Mouse (Mus musculus) megakaryocyte, embryonic 14.5 days (primary cell): Measurements from ENCODE around the gene Vstm4.

Experiments used
- FLI1 ChIP-seq: IDR thresholded peaks from 2 replicates; pipeline ENCODE4 v1.6.1; 2012; ENCODE audit warnings: low read length, inconsistent platforms, mixed read lengths
- GATA1 ChIP-seq: IDR thresholded peaks from 3 replicates; pipeline ENCODE4 v1.6.1; 2012; ENCODE audit warnings: mixed read lengths, low read length, inconsistent platforms, borderline replicate concordance

- no peak for TF ChIP-seq GATA1
- no peak for TF ChIP-seq FLI1
Observed at GRCm38 (mm10) chr14:32915360-32915759, 58.8 kb downstream of the Vstm4 start.
